Mouse (Mus musculus): ENCODE data around the gene Sh3bp5. TPM values are rescaled to one million over a fixed set of nuclear protein-coding genes. Genes with fewer than 3 reads are reported as not detected.

Gene Sh3bp5
- polyA plus RNA-seq, 1 experiment from 2014 or later: 10.7 TPM

- DNase-seq (ENCODE audit: low spot score) (no peak), ATAC-seq (replicated peaks; ENCODE audit: low FRiP score, low TSS enrichment, low read depth) (no peak)
- H3K9me3 ChIP-seq (ENCODE audit: control insufficient read depth, low read length): 0 out of 2 replicates have a peak, but pooled peaks cover 3% of the 10 kb centered on the region
- no peak overlapping the region for H3K4me3 ChIP-seq (ENCODE audit: low read depth, low read length)
- no peak overlapping the region for H3K9ac ChIP-seq (ENCODE audit: low read length)
- no peak overlapping the region for H3K4me2 ChIP-seq (ENCODE audit: low read length)
- H3K36me3 ChIP-seq (ENCODE audit: control insufficient read depth, insufficient read depth, low read length): no peaks in the 10 kb centered on the region
- 92% methylated on average over 2 of the region's 2 CpGs for WGBS
- H3K27me3 ChIP-seq (replicated peaks; ENCODE audit: control insufficient read depth, insufficient read depth, low read length): no peaks in the 10 kb centered on the region
- peaks cover 7% of the 10 kb centered on the region for H3K4me1 ChIP-seq (replicated peaks; ENCODE audit: control insufficient read depth, insufficient read depth, low read length)
- H3K27ac ChIP-seq (ENCODE audit: low read depth): no peak overlapping the region
Measured at GRCm38 (mm10) chr14:31396428-31396827, 39.5 kb downstream of the Sh3bp5 start.

- WGBS: 95% methylated on average over 7 of the region's 7 CpGs
- Histone ChIP-seq H3K4me1 (replicated peaks; ENCODE audit: control insufficient read depth, insufficient read depth, low read length) (peaks cover 4% of the 10 kb centered on the region), H3K27ac (ENCODE audit: low read depth) (no peak overlapping the region), H3K9ac (ENCODE audit: low read length) (no peak overlapping the region), H3K27me3 (replicated peaks; ENCODE audit: control insufficient read depth, insufficient read depth, low read length) (no peaks in the 10 kb centered on the region), H3K36me3 (ENCODE audit: control insufficient read depth, insufficient read depth, low read length) (no peaks in the 10 kb centered on the region), H3K4me2 (ENCODE audit: low read length) (no peak overlapping the region), H3K4me3 (ENCODE audit: low read depth, low read length) (no peak overlapping the region), H3K9me3 (ENCODE audit: control insufficient read depth, low read length) (0 out of 2 replicates have a peak, but pooled peaks cover 3% of the 10 kb centered on the region)
- ATAC-seq (replicated peaks; ENCODE audit: low FRiP score, low TSS enrichment, low read depth) (no peak), DNase-seq (ENCODE audit: low spot score) (no peak)
Measured at GRCm38 (mm10) chr14:31395629-31396199, 40.2 kb downstream of the Sh3bp5 start.

GRCm38 (mm10) chr14:31394822-31395532 lies 40.9 kb downstream of the Sh3bp5 start:
- WGBS: 93% methylated on average over 9 of the region's 9 CpGs
- Histone ChIP-seq H3K27me3 (replicated peaks; ENCODE audit: control insufficient read depth, insufficient read depth, low read length) (no peaks in the 10 kb centered on the region), H3K36me3 (ENCODE audit: control insufficient read depth, insufficient read depth, low read length) (no peaks in the 10 kb centered on the region), H3K4me1 (replicated peaks; ENCODE audit: control insufficient read depth, insufficient read depth, low read length) (no peaks in the 10 kb centered on the region), H3K4me3 (ENCODE audit: low read depth, low read length) (no peak overlapping the region), H3K9ac (ENCODE audit: low read length) (no peak overlapping the region), H3K27ac (ENCODE audit: low read depth) (no peak overlapping the region), H3K4me2 (ENCODE audit: low read length) (no peak overlapping the region), H3K9me3 (ENCODE audit: control insufficient read depth, low read length) (0 out of 2 replicates have a peak, but pooled peaks cover 3% of the 10 kb centered on the region)
- ATAC-seq (replicated peaks; ENCODE audit: low FRiP score, low TSS enrichment, low read depth) (no peak), DNase-seq (ENCODE audit: low spot score) (no peak)

- Histone ChIP-seq H3K36me3 (ENCODE audit: control insufficient read depth, insufficient read depth, low read length) (no peaks in the 10 kb centered on the region), H3K9me3 (ENCODE audit: control insufficient read depth, low read length) (0 out of 2 replicates have a peak, but pooled peaks cover 3% of the 10 kb centered on the region), H3K4me3 (ENCODE audit: low read depth, low read length) (no peak overlapping the region), H3K4me1 (replicated peaks; ENCODE audit: control insufficient read depth, insufficient read depth, low read length) (no peaks in the 10 kb centered on the region), H3K9ac (ENCODE audit: low read length) (no peak overlapping the region), H3K27ac (ENCODE audit: low read depth) (no peak overlapping the region), H3K27me3 (replicated peaks; ENCODE audit: control insufficient read depth, insufficient read depth, low read length) (no peaks in the 10 kb centered on the region), H3K4me2 (ENCODE audit: low read length) (no peak overlapping the region)
- ATAC-seq (replicated peaks; ENCODE audit: low FRiP score, low TSS enrichment, low read depth): no peak
- no peak for DNase-seq (ENCODE audit: low spot score)
- WGBS: 73% methylated on average over 7 of the region's 7 CpGs
Measured at GRCm38 (mm10) chr14:31393936-31394630, 41.8 kb downstream of the Sh3bp5 start.

DNA sequence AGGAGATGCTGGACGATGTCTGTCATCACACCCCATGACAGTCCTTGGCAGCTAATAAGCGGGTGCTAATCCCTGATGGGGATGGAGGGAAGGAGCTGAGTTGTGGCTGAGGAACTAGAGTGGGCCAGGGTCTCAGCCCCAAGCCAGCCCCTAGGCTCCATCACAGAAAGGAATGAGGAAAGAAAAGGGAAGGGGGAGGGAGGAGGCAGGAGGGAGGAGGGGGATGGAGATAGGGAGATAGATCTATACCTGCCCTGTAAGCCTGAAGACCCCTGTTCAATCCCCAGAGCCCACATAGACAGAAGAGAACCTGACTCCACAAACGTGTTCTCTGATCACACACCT lies 42.4 kb downstream of the Sh3bp5 start:
- Histone ChIP-seq H3K9me3 (ENCODE audit: control insufficient read depth, low read length) (0 out of 2 replicates have a peak, but pooled peaks cover 3% of the 10 kb centered on the region), H3K4me1 (replicated peaks; ENCODE audit: control insufficient read depth, insufficient read depth, low read length) (no peaks in the 10 kb centered on the region), H3K36me3 (ENCODE audit: control insufficient read depth, insufficient read depth, low read length) (no peaks in the 10 kb centered on the region), H3K27ac (ENCODE audit: low read depth) (no peak overlapping the region), H3K4me2 (ENCODE audit: low read length) (no peak overlapping the region), H3K27me3 (replicated peaks; ENCODE audit: control insufficient read depth, insufficient read depth, low read length) (no peaks in the 10 kb centered on the region), H3K9ac (ENCODE audit: low read length) (no peak overlapping the region), H3K4me3 (ENCODE audit: low read depth, low read length) (no peak overlapping the region)
- 88% methylated on average over 3 of the region's 3 CpGs for WGBS
- ATAC-seq (replicated peaks; ENCODE audit: low FRiP score, low TSS enrichment, low read depth) (no peak), DNase-seq (ENCODE audit: low spot score) (no peak)

DNA sequence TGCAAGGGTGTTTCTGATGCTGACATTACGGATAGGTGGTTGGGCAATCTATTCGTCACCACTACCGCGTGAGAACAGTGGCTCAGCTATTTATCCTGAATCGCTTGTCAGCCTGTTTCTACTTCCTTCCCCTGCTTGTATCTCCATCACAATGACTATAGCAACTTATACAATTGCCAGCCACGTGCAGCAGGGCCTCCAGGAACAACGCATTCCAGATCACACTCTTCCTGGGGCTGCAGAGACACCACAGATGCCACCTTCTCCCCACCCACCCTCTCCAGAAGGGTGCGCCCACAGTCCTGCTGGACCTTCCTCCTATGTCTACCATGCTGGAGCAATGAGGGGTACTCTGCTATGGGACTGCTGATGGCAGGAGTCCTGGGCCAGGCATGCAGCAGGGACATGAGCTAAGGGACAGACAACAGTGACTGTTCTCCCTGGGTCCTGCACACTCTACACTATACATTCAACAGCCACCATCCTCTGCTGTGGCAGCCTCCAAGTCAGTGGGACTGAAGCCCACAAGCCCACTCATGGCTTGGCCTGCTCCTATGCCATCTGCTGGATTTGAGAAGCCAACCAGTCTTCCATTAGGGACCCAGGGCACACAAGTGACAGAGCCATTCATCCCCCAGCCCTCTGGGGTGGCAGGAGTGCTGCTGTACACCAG lies 42.9 kb downstream of the Sh3bp5 start:
- Histone ChIP-seq H3K27me3 (replicated peaks; ENCODE audit: control insufficient read depth, insufficient read depth, low read length) (no peaks in the 10 kb centered on the region), H3K27ac (ENCODE audit: low read depth) (no peak overlapping the region), H3K4me1 (replicated peaks; ENCODE audit: control insufficient read depth, insufficient read depth, low read length) (no peaks in the 10 kb centered on the region), H3K4me2 (ENCODE audit: low read length) (no peak overlapping the region), H3K36me3 (ENCODE audit: control insufficient read depth, insufficient read depth, low read length) (no peaks in the 10 kb centered on the region), H3K4me3 (ENCODE audit: low read depth, low read length) (no peak overlapping the region), H3K9me3 (ENCODE audit: control insufficient read depth, low read length) (0 out of 2 replicates have a peak, but pooled peaks cover 3% of the 10 kb centered on the region), H3K9ac (ENCODE audit: low read length) (no peak overlapping the region)
- no peak for ATAC-seq (replicated peaks; ENCODE audit: low FRiP score, low TSS enrichment, low read depth)
- no peak for DNase-seq (ENCODE audit: low spot score)
- 69% methylated on average over 8 of the region's 8 CpGs for WGBS

DNA sequence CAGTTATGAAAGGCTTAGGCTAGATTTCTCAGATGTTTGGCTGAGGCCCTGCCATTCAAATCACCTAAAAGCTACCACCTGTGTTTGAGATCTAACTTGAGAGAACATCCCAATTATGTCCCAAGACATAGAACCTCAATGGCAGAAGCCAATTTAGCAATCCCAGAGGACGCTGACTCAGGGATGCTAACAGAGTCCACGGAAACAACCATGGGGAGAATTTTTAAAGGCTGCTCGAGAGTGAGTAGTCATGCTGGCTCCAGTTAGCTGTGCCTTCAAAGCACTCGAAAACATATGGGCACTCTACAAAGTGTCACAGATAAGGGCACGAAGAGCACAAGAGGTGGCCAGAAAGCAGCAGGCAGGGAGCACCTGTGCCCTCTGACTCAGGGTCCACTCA lies 43.6 kb downstream of the Sh3bp5 start:
- Histone ChIP-seq H3K9ac (ENCODE audit: low read length) (no peak overlapping the region), H3K36me3 (ENCODE audit: control insufficient read depth, insufficient read depth, low read length) (no peaks in the 10 kb centered on the region), H3K4me2 (ENCODE audit: low read length) (no peak overlapping the region), H3K9me3 (ENCODE audit: control insufficient read depth, low read length) (0 out of 2 replicates have a peak, but pooled peaks cover 3% of the 10 kb centered on the region), H3K27me3 (replicated peaks; ENCODE audit: control insufficient read depth, insufficient read depth, low read length) (no peaks in the 10 kb centered on the region), H3K27ac (ENCODE audit: low read depth) (no peak overlapping the region), H3K4me3 (ENCODE audit: low read depth, low read length) (no peak overlapping the region), H3K4me1 (replicated peaks; ENCODE audit: control insufficient read depth, insufficient read depth, low read length) (no peaks in the 10 kb centered on the region)
- ATAC-seq (replicated peaks; ENCODE audit: low FRiP score, low TSS enrichment, low read depth) (no peak), DNase-seq (ENCODE audit: low spot score) (no peak)
- WGBS: 78% methylated on average over 5 of the region's 5 CpGs

- H3K4me3 ChIP-seq (ENCODE audit: low read depth, low read length): no peak overlapping the region
- no peaks in the 10 kb centered on the region for H3K36me3 ChIP-seq (ENCODE audit: control insufficient read depth, insufficient read depth, low read length)
- ATAC-seq (replicated peaks; ENCODE audit: low FRiP score, low TSS enrichment, low read depth) (no peak), DNase-seq (ENCODE audit: low spot score) (no peak)
- WGBS: 97% methylated on average over 8 of the region's 8 CpGs
- H3K4me2 ChIP-seq (ENCODE audit: low read length): no peak overlapping the region
- H3K9me3 ChIP-seq (ENCODE audit: control insufficient read depth, low read length): no peaks in the 10 kb centered on the region
- H3K9ac ChIP-seq (ENCODE audit: low read length): no peak overlapping the region
- peaks cover 12% of the 10 kb centered on the region; the same call in 1 of the 2 replicates for H3K4me1 ChIP-seq (replicated peaks; ENCODE audit: control insufficient read depth, insufficient read depth, low read length)
- H3K27ac ChIP-seq (ENCODE audit: low read depth): no peak overlapping the region
- no peaks in the 10 kb centered on the region for H3K27me3 ChIP-seq (replicated peaks; ENCODE audit: control insufficient read depth, insufficient read depth, low read length)
Measured at GRCm38 (mm10) chr14:31389421-31390147, 46.3 kb downstream of the Sh3bp5 start.

All from intestine, embryonic 14.5 days (tissue).